9 mouse cellular contexts compared by ENCODE assay signal in the genomic region with DNA sequence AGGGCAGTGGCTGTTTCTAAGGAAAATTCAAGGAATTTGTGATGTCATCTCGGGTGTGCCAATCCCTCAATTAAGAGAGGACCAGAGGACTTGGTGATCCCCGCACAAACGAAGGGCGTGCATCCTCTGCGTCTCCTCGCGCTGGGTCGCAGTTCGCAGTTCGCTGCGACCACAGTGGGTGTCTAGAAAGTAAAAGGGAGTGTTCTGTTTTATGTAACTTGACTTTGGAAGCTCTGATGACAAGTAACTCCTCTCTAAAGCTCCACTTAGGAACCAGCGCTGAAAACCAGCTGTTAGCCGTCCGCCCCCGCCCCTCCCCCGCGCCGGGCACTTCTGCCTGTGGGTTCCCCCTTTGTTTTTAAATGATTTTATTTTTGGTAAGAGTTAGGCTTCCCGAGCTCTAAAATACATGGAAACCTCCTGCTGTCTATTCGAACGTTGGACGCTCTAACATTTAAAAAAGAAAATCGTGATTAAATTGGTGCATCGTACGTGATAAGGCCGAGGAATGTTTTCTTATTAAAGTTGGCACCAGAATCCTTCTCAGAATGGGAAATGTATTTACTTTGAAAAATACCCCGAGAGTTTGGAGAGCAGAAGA. TPM values are rescaled to one million over a fixed set of nuclear protein-coding genes. Genes with fewer than 3 reads are reported as not detected.
DNase-seq lines count a peak whose midpoint lies in the region; ATAC-seq and TF ChIP-seq lines count a peak whose summit lies in the region.
"Had no signal": no experiment of that assay in that cellular context is flagged by ENCODE, and none has a peak within 500 bp of the region (broad histone marks: within the 10 kb centered on the region; RNA-seq: fewer than 3 reads in every experiment).

No protein-coding gene starts in this region.

- no peaks in the 10 kb centered on the region for H3K36me3 ChIP-seq in embryonic facial prominence, embryonic 14.5 days (ENCODE audit: control insufficient read depth, insufficient read depth, low read length)
- no peaks in the 10 kb centered on the region for H3K36me3 ChIP-seq in heart, embryonic 13.5 days
- H3K36me3 ChIP-seq in liver, embryonic 15.5 days (replicated peaks), result no peaks in the 10 kb centered on the region
- no peaks in the 10 kb centered on the region for H3K36me3 ChIP-seq in myocyte (ENCODE audit: control insufficient read depth, insufficient read depth)

- H3K9me3 ChIP-seq in embryonic facial prominence, embryonic 14.5 days (ENCODE audit: control insufficient read depth, low read length), result no peaks in the 10 kb centered on the region
- H3K9me3 ChIP-seq in heart, embryonic 13.5 days, result no peaks in the 10 kb centered on the region
- no peaks in the 10 kb centered on the region for H3K9me3 ChIP-seq in liver, embryonic 15.5 days (replicated peaks)

- H3K4me2 ChIP-seq in embryonic facial prominence, embryonic 14.5 days (ENCODE audit: low read depth, low read length), result peak overlapping the region; percentile 67
- peak overlapping the region; percentile 70 for H3K4me2 ChIP-seq in heart, embryonic 13.5 days
- H3K4me2 ChIP-seq in liver, embryonic 15.5 days, result peak overlapping the region; percentile 55
- H3K4me2 ChIP-seq in myocyte (ENCODE audit: low read depth), result peak overlapping the region; percentile 83

- H3K27ac ChIP-seq in embryonic facial prominence, embryonic 14.5 days (replicated peaks; ENCODE audit: low read depth, low read length), result peak overlapping the region; percentile 85
- peak overlapping the region; percentile 80 for H3K27ac ChIP-seq in heart, embryonic 13.5 days (replicated peaks)
- H3K27ac ChIP-seq in liver, embryonic 15.5 days (replicated peaks), result no peak overlapping the region

- no peaks in the 10 kb centered on the region for H3K27me3 ChIP-seq in embryonic facial prominence, embryonic 14.5 days (replicated peaks; ENCODE audit: control insufficient read depth, insufficient read depth, low read length)
- H3K27me3 ChIP-seq in heart, embryonic 13.5 days (replicated peaks), result peaks cover 18% of the 10 kb centered on the region
- no peaks in the 10 kb centered on the region for H3K27me3 ChIP-seq in liver, embryonic 15.5 days
- H3K27me3 ChIP-seq in myocyte (ENCODE audit: control insufficient read depth, insufficient read depth, insufficient read length), result no peaks in the 10 kb centered on the region
- H3K27me3 ChIP-seq: Patski had no signal

- H3ac ChIP-seq in myocyte (ENCODE audit: control insufficient read depth, insufficient read length), result peak overlapping the region; percentile 22

- peak; percentile 59 for TF ChIP-seq POLR2A in myocyte (IDR thresholded peaks at IDR 0.05; ENCODE audit: insufficient read length, low read depth)

- peaks cover 12% of the 10 kb centered on the region; the same call in 1 of the 2 replicates for H3K4me1 ChIP-seq in embryonic facial prominence, embryonic 14.5 days (ENCODE audit: control insufficient read depth, insufficient read depth, low read length)
- H3K4me1 ChIP-seq in heart, embryonic 13.5 days, result peaks cover 22% of the 10 kb centered on the region
- peaks cover 9% of the 10 kb centered on the region for H3K4me1 ChIP-seq in liver, embryonic 15.5 days (replicated peaks)

- 10% methylated on average over 27 of the region's 27 CpGs for WGBS in embryonic facial prominence, embryonic 14.5 days
- WGBS in heart, embryonic 13.5 days, result 4% methylated on average over 27 of the region's 27 CpGs
- WGBS in liver, embryonic 15.5 days (ENCODE audit: insufficient replicate concordance), result 25% methylated on average over 27 of the region's 27 CpGs

- peak overlapping the region; percentile 62 for H3K9ac ChIP-seq in embryonic facial prominence, embryonic 14.5 days (ENCODE audit: low read depth, low read length)
- peak overlapping the region; percentile 54 for H3K9ac ChIP-seq in heart, embryonic 13.5 days
- H3K9ac ChIP-seq in liver, embryonic 15.5 days, result no peak overlapping the region

- ATAC-seq in embryonic facial prominence, embryonic 14.5 days (ENCODE audit: low read depth), result peak; percentile 53; the same call in 1 of the 2 replicates
- peak; percentile 51; the same call in 1 of the 2 replicates for ATAC-seq in heart, embryonic 13.5 days (ENCODE audit: extremely low read depth, insufficient number of reproducible peaks, low FRiP score, low TSS enrichment)
- no peak for ATAC-seq in liver, embryonic 15.5 days (ENCODE audit: insufficient read depth)
- ATAC-seq: Patski had no signal

- peak; percentile 17 for DNase-seq in layer of hippocampus, adult 11-12 months (ENCODE audit: low spot score)
- no peak for DNase-seq in layer of hippocampus, adult 9-10 months (ENCODE audit: low spot score)
- peak; percentile 55 for DNase-seq in embryonic facial prominence, embryonic 14.5 days (ENCODE audit: low spot score)
- peak; percentile 72 for DNase-seq in kidney, postnatal 10 days
- DNase-seq in c-Kit-positive CD71-positive TER-119-positive erythroid progenitor cells, embryonic 14.5 days (ENCODE audit: low spot score), result no peak

- H3K79me2 ChIP-seq in myocyte (ENCODE audit: control insufficient read depth, insufficient read depth), result no peaks in the 10 kb centered on the region

- peak overlapping the region; percentile 40 for H3K4me3 ChIP-seq in embryonic facial prominence, embryonic 14.5 days (ENCODE audit: low read depth, low read length)
- peak overlapping the region; percentile 47 for H3K4me3 ChIP-seq in heart, embryonic 13.5 days
- peak overlapping the region; percentile 27 for H3K4me3 ChIP-seq in liver, embryonic 15.5 days (replicated peaks)
- H3K4me3 ChIP-seq in myocyte, result peak overlapping the region; percentile 20

TF ChIP-seq in myocyte, 11 proteins besides CTCF, POLR2A, EP300 and RAD21:
- TF ChIP-seq POLR2AphosphoS2 (IDR thresholded peaks at IDR 0.05; ENCODE audit: insufficient read length, low read depth), result peak; percentile 35
- TF ChIP-seq MAX (IDR thresholded peaks at IDR 0.05; ENCODE audit: low read depth), result no peak
- TF ChIP-seq TCF12 (IDR thresholded peaks at IDR 0.05; ENCODE audit: insufficient read depth, poor library complexity, severe bottlenecking), result no peak
- peak in 1 of 3 experiments; percentile 41 for TF ChIP-seq MYOG (IDR thresholded peaks at IDR 0.05; ENCODE audit: control insufficient read depth in 1 of 3, insufficient read depth in 1 of 3, insufficient read length in 2 of 3, low read depth in 2 of 3)
- TF ChIP-seq E2F4 (IDR thresholded peaks at IDR 0.05; ENCODE audit: insufficient read depth), result no peak
- peak in 2 of 3 experiments; percentile 10 to 63 for TF ChIP-seq MYOD1 (IDR thresholded peaks at IDR 0.05; ENCODE audit: control insufficient read depth in 1 of 3, insufficient read length in 2 of 3, low read depth in 2 of 3)

RNA-seq across cellular contexts. Expression of a gene that starts 59.9 kb away (rescaled TPM):
- polyA plus RNA-seq in embryonic facial prominence, embryonic 14.5 days (2014; fragmentation: Nextera tagmentation; extraction: Ambion mirVana), result 202 and 204 TPM in 2 replicates
- polyA plus RNA-seq in heart, embryonic 13.5 days (2015; fragmentation: Nextera tagmentation; extraction: Ambion mirVana), result 119 and 129 TPM in 2 replicates
- polyA plus RNA-seq in liver, embryonic 15.5 days (2015; fragmentation: Nextera tagmentation; extraction: Ambion mirVana), result 97.7 and 100 TPM in 2 replicates
- polyA plus RNA-seq in myocyte (2012; fragmentation: generic; extraction: Trizol), result 62.3 TPM

Comparison
In these comparisons a context has a peak if more than half of its experiments do, and no peak if none do; other contexts are left out.
1. DNase-seq: peak in layer of hippocampus, adult 11-12 months (single experiment), embryonic facial prominence, embryonic 14.5 days (single experiment) and kidney, postnatal 10 days (single experiment); none in layer of hippocampus, adult 9-10 months (single experiment) and c-Kit-positive CD71-positive TER-119-positive erythroid progenitor cells, embryonic 14.5 days (single experiment).
2. Peak in every context shown above with its lines, with median percentiles within 50 percentile points of each other: H3K4me2 ChIP-seq and H3K4me3 ChIP-seq.